Mouse (Mus musculus) cerebellum, postnatal 25 days (tissue): ENCODE measurements around the gene Rrp8.

ENCODE experiments used
- DNase-seq, 2 experiments: peaks; one replicate each; pipeline ENCODE4 v3.0.0; 2021; ENCODE audit warnings: mixed read lengths in 2 of 2

Rrp8 gene

GRCm38 (mm10) chr7:105690875-105691274, 46.3 kb downstream of the Rrp8 start:
- no peak for DNase-seq

- no peak for DNase-seq
Observed at GRCm38 (mm10) chr7:105685541-105686197, 51.5 kb downstream of the Rrp8 start.
